Mouse (Mus musculus): Measurements from ENCODE around the gene Fgd4.

DNA sequence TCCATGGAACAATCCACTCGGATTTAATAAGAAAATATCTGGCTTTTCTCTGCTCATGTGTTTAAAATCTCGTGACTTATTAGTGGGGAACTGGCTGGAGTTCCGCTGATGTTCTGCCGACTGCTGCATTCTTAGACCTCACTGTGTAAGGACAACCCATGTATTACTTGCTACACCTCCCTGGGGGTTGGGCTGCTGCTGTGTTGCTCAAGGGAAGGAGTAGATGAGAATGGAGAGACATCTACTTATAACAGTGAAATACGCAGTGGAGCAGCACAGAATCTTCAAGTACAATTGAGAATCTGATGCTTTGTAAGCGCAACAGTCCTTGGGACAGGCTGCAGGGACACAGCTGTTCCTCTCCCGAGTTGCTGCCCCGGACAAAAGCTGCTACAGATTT lies 73.1 kb downstream of the Fgd4 start:
- TF ChIP-seq TAL1 (IDR thresholded peaks at IDR 0.05; ENCODE audit: low read length) (no peak), GATA1 (IDR thresholded peaks at IDR 0.05; ENCODE audit: low read length) (no peak)
